Mouse (Mus musculus): ENCODE results near the gene Ralgapa1. TPM values are rescaled to one million over a fixed set of nuclear protein-coding genes. Genes with fewer than 3 reads are reported as not detected.

Ralgapa1 gene
- polyA plus RNA-seq, 1 experiment from 2014 or later: 37.0 TPM

- DNase-seq: no peak
- H3K9ac ChIP-seq (replicated peaks; ENCODE audit: low read length): no peak overlapping the region
- no peak overlapping the region for H3K4me3 ChIP-seq (replicated peaks; ENCODE audit: low read depth, low read length)
- H3K36me3 ChIP-seq (ENCODE audit: control insufficient read depth, insufficient read depth, low read length): no peaks in the 10 kb centered on the region
- H3K27me3 ChIP-seq (ENCODE audit: control insufficient read depth, insufficient read depth, low read length): no peaks in the 10 kb centered on the region
- 88% methylated on average over 9 of the region's 9 CpGs for WGBS
- H3K4me1 ChIP-seq (ENCODE audit: control insufficient read depth, insufficient read depth, low read length): 0 out of 2 replicates have a peak, but pooled peaks cover 5% of the 10 kb centered on the region
- H3K27ac ChIP-seq (replicated peaks; ENCODE audit: low read depth, low read length): no peak overlapping the region
- no peak for ATAC-seq (ENCODE audit: low FRiP score, low TSS enrichment)
- H3K9me3 ChIP-seq (ENCODE audit: control insufficient read depth, low read length): no peaks in the 10 kb centered on the region
- no peak overlapping the region for H3K4me2 ChIP-seq (ENCODE audit: low read length)
Observed at GRCm38 (mm10) chr12:55570646-55571045, 250.3 kb downstream of the Ralgapa1 start.

- DNase-seq (no peak), ATAC-seq (ENCODE audit: low FRiP score, low TSS enrichment) (no peak)
- Histone ChIP-seq H3K4me3 (replicated peaks; ENCODE audit: low read depth, low read length) (no peak overlapping the region), H3K9me3 (ENCODE audit: control insufficient read depth, low read length) (no peaks in the 10 kb centered on the region), H3K4me2 (ENCODE audit: low read length) (no peak overlapping the region), H3K9ac (replicated peaks; ENCODE audit: low read length) (no peak overlapping the region), H3K36me3 (ENCODE audit: control insufficient read depth, insufficient read depth, low read length) (no peaks in the 10 kb centered on the region), H3K27ac (replicated peaks; ENCODE audit: low read depth, low read length) (no peak overlapping the region), H3K27me3 (ENCODE audit: control insufficient read depth, insufficient read depth, low read length) (no peaks in the 10 kb centered on the region), H3K4me1 (ENCODE audit: control insufficient read depth, insufficient read depth, low read length) (0 out of 2 replicates have a peak, but pooled peaks cover 5% of the 10 kb centered on the region)
- 80% methylated on average over 6 of the region's 6 CpGs for WGBS
Observed at GRCm38 (mm10) chr12:55569676-55570075, 251.3 kb downstream of the Ralgapa1 start.

- Histone ChIP-seq H3K27ac (replicated peaks; ENCODE audit: low read depth, low read length) (no peak overlapping the region), H3K9me3 (ENCODE audit: control insufficient read depth, low read length) (no peaks in the 10 kb centered on the region), H3K27me3 (ENCODE audit: control insufficient read depth, insufficient read depth, low read length) (no peaks in the 10 kb centered on the region), H3K4me1 (ENCODE audit: control insufficient read depth, insufficient read depth, low read length) (no peaks in the 10 kb centered on the region), H3K36me3 (ENCODE audit: control insufficient read depth, insufficient read depth, low read length) (no peaks in the 10 kb centered on the region), H3K4me2 (ENCODE audit: low read length) (no peak overlapping the region), H3K9ac (replicated peaks; ENCODE audit: low read length) (no peak overlapping the region), H3K4me3 (replicated peaks; ENCODE audit: low read depth, low read length) (no peak overlapping the region)
- DNase-seq (no peak), ATAC-seq (ENCODE audit: low FRiP score, low TSS enrichment) (no peak)
- WGBS: 82% methylated on average over 3 of the region's 3 CpGs
Observed at GRCm38 (mm10) chr12:55568466-55568865, 252.5 kb downstream of the Ralgapa1 start.

GRCm38 (mm10) chr12:55566837-55567236, 254.1 kb downstream of the Ralgapa1 start:
- no peak for DNase-seq
- WGBS: 83% methylated on average over 5 of the region's 5 CpGs
- no peaks in the 10 kb centered on the region for H3K36me3 ChIP-seq (ENCODE audit: control insufficient read depth, insufficient read depth, low read length)

GRCm38 (mm10) chr12:55565867-55566266, 255.1 kb downstream of the Ralgapa1 start:
- H3K4me3 ChIP-seq (replicated peaks; ENCODE audit: low read depth, low read length): no peak overlapping the region
- no peaks in the 10 kb centered on the region for H3K9me3 ChIP-seq (ENCODE audit: control insufficient read depth, low read length)
- H3K36me3 ChIP-seq (ENCODE audit: control insufficient read depth, insufficient read depth, low read length): no peaks in the 10 kb centered on the region
- H3K4me2 ChIP-seq (ENCODE audit: low read length): no peak overlapping the region
- H3K4me1 ChIP-seq (ENCODE audit: control insufficient read depth, insufficient read depth, low read length): no peaks in the 10 kb centered on the region
- no peaks in the 10 kb centered on the region for H3K27me3 ChIP-seq (ENCODE audit: control insufficient read depth, insufficient read depth, low read length)
- DNase-seq (no peak), ATAC-seq (ENCODE audit: low FRiP score, low TSS enrichment) (no peak)
- WGBS: 79% methylated on average over 9 of the region's 9 CpGs
- no peak overlapping the region for H3K9ac ChIP-seq (replicated peaks; ENCODE audit: low read length)
- no peak overlapping the region for H3K27ac ChIP-seq (replicated peaks; ENCODE audit: low read depth, low read length)

More at GRCm38 (mm10) chr12:55566837-55567236, 254.1 kb downstream of the Ralgapa1 start:
- no peaks in the 10 kb centered on the region for H3K4me1 ChIP-seq (ENCODE audit: control insufficient read depth, insufficient read depth, low read length)
- H3K27ac ChIP-seq (replicated peaks; ENCODE audit: low read depth, low read length): no peak overlapping the region
- no peaks in the 10 kb centered on the region for H3K9me3 ChIP-seq (ENCODE audit: control insufficient read depth, low read length)
- H3K4me2 ChIP-seq (ENCODE audit: low read length): no peak overlapping the region
- no peak overlapping the region for H3K4me3 ChIP-seq (replicated peaks; ENCODE audit: low read depth, low read length)
- no peaks in the 10 kb centered on the region for H3K27me3 ChIP-seq (ENCODE audit: control insufficient read depth, insufficient read depth, low read length)
- no peak for ATAC-seq (ENCODE audit: low FRiP score, low TSS enrichment)
- no peak overlapping the region for H3K9ac ChIP-seq (replicated peaks; ENCODE audit: low read length)

GRCm38 (mm10) chr12:55565206-55565605, 255.8 kb downstream of the Ralgapa1 start, which contains the start of gene Aldoart2:
Gene Aldoart2, plus strand, starts transcription at chr12:55565239.
- Histone ChIP-seq H3K4me3 (replicated peaks; ENCODE audit: low read depth, low read length) (no peak within 1 kb of the TSS), H3K27me3 (ENCODE audit: control insufficient read depth, insufficient read depth, low read length) (no peaks in the 10 kb centered on the region), H3K4me1 (ENCODE audit: control insufficient read depth, insufficient read depth, low read length) (no peaks in the 10 kb centered on the region), H3K9ac (replicated peaks; ENCODE audit: low read length) (no peak within 1 kb of the TSS), H3K27ac (replicated peaks; ENCODE audit: low read depth, low read length) (no peak within 1 kb of the TSS), H3K9me3 (ENCODE audit: control insufficient read depth, low read length) (no peaks in the 10 kb centered on the region), H3K36me3 (ENCODE audit: control insufficient read depth, insufficient read depth, low read length) (no peaks in the 10 kb centered on the region), H3K4me2 (ENCODE audit: low read length) (no peak within 1 kb of the TSS)
- DNase-seq (no peak), ATAC-seq (ENCODE audit: low FRiP score, low TSS enrichment) (no peak)
- 98% methylated on average over 19 of the region's 19 CpGs for WGBS

GRCm38 (mm10) chr12:55564187-55564963, 256.6 kb downstream of the Ralgapa1 start:
- no peaks in the 10 kb centered on the region for H3K4me1 ChIP-seq (ENCODE audit: control insufficient read depth, insufficient read depth, low read length)
- no peak overlapping the region for H3K4me2 ChIP-seq (ENCODE audit: low read length)
- no peak overlapping the region for H3K9ac ChIP-seq (replicated peaks; ENCODE audit: low read length)
- ATAC-seq (ENCODE audit: low FRiP score, low TSS enrichment) (no peak), DNase-seq (no peak)
- no peaks in the 10 kb centered on the region for H3K9me3 ChIP-seq (ENCODE audit: control insufficient read depth, low read length)
- H3K4me3 ChIP-seq (replicated peaks; ENCODE audit: low read depth, low read length): no peak overlapping the region
- H3K27ac ChIP-seq (replicated peaks; ENCODE audit: low read depth, low read length): no peak overlapping the region
- H3K36me3 ChIP-seq (ENCODE audit: control insufficient read depth, insufficient read depth, low read length): no peaks in the 10 kb centered on the region
- 87% methylated on average over 9 of the region's 9 CpGs for WGBS
- H3K27me3 ChIP-seq (ENCODE audit: control insufficient read depth, insufficient read depth, low read length): no peaks in the 10 kb centered on the region

GRCm38 (mm10) chr12:55563742-55564141, 257.2 kb downstream of the Ralgapa1 start:
- no peak overlapping the region for H3K4me3 ChIP-seq (replicated peaks; ENCODE audit: low read depth, low read length)
- H3K27me3 ChIP-seq (ENCODE audit: control insufficient read depth, insufficient read depth, low read length): no peaks in the 10 kb centered on the region
- no peak overlapping the region for H3K9ac ChIP-seq (replicated peaks; ENCODE audit: low read length)
- ATAC-seq (ENCODE audit: low FRiP score, low TSS enrichment): no peak
- over 99% methylated on average over 3 of the region's 3 CpGs for WGBS
- no peaks in the 10 kb centered on the region for H3K36me3 ChIP-seq (ENCODE audit: control insufficient read depth, insufficient read depth, low read length)
- H3K4me2 ChIP-seq (ENCODE audit: low read length): no peak overlapping the region
- no peaks in the 10 kb centered on the region for H3K4me1 ChIP-seq (ENCODE audit: control insufficient read depth, insufficient read depth, low read length)
- DNase-seq: no peak
- H3K9me3 ChIP-seq (ENCODE audit: control insufficient read depth, low read length): no peaks in the 10 kb centered on the region
- no peak overlapping the region for H3K27ac ChIP-seq (replicated peaks; ENCODE audit: low read depth, low read length)
